Mouse (Mus musculus) liver, embryonic 14.5 days (tissue): Measurements from ENCODE around the gene Fbxw7.

Experiments used
- CTCF ChIP-seq: IDR thresholded peaks from 2 replicates; pipeline ENCODE4 v1.5.1; 2016; ENCODE audit warnings: antibody characterized with exemption, low read depth, control low read depth
- EP300 ChIP-seq: IDR thresholded peaks from 2 replicates; pipeline ENCODE4 v1.6.1; 2016; ENCODE audit warnings: antibody characterized with exemption, low read depth

- TF ChIP-seq CTCF: no peak
- TF ChIP-seq EP300: no peak
These were observed 121.9 kb downstream of the Fbxw7 start for GRCm38 (mm10) chr3:84936956-84937355.
